Mouse (Mus musculus) testis, postnatal 10 days (tissue): ENCODE measurements around the gene Tfap2b.

Source experiments
- DNase-seq: peaks from one replicate; pipeline ENCODE4 v3.0.0; 2021; ENCODE audit warnings: low spot score

The Tfap2b gene

DNA sequence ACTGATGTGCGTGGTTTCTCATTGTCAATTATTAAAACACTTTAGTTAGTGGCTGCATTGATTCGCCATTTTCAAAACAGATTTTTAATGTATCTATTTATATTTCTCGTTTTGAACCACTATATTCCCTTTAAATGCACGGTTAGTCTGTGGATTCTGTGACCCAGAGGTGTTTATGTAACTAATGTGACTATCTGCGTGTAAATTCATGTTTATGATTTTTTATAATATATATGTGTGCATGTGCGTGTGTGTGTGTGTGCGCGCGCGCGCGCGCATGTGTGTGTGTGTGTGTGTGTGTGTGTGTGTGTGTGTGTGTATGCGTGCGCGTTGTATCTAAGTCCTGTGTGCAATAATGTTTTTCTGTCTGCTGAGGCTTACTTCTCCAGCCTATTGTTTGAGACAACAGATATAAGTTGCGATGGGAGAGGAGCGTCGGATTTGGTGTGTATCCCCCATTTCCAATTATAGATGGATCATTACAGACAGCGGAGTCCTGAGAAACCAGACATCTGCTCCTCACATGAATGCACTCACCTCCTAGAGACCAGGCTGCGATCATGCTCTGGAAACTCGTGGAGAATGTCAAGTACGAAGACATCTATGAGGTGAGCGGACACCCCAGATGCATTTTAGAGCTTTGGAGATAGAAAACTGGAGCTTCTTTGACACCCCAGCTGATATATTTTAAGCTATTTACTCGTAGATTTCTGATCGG, at the start of gene Tfap2b:
Gene Tfap2b, plus strand, starts transcription at position 274 of the 718 bp plus-strand sequence.
- no peak for DNase-seq

DNA sequence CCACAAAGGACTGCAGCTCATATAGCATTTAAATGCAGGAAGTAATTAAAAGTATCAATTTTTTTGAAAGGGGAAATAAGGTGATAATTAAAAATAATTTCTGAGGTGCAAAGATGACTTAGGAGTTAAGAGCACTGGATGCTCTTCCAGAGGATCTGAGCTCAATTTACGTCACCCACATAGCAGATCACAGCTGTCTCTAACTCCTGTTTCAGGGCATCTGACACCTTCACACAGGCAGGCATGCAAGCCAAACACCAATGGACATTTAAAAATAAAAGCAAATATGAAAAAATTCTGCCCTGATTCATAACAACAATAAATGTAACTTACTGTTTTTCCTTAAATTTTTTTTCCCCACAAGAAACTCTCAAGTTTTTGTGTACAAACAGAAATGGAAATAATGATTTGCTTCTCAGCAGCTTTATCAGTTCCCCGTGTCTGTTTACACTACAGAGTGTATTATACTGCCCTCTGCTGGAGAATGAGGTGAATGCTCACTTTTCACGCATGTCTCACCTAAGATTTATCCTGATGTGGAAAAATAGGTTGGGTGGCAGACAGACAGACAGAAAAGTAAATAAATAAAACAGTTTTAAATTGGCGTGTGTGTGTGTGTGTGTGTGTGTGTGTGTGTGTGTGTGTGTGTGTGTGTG, 29.8 kb upstream of the Tfap2b start:
- DNase-seq: no peak

DNA sequence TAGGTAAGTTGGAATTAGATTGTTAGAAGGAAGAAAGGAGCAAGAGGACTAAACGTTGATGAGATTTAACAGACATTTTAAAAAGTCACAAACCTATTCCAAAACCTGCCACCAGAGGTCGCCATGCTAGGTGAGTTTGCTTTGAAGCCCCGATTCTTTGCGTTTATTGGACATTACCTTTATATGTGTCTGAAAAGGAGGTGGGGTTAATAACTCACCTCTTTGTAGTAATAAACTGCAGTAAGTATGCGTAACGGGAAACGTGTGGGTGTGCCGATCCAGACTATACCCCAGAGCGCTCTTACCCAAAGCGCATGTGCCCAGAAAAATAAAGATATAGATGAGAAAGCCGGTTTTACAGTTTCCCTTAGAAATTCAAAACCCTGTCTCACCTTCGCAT, 3.1 kb upstream of the Tfap2b start:
- peak; percentile 73 for DNase-seq

DNA sequence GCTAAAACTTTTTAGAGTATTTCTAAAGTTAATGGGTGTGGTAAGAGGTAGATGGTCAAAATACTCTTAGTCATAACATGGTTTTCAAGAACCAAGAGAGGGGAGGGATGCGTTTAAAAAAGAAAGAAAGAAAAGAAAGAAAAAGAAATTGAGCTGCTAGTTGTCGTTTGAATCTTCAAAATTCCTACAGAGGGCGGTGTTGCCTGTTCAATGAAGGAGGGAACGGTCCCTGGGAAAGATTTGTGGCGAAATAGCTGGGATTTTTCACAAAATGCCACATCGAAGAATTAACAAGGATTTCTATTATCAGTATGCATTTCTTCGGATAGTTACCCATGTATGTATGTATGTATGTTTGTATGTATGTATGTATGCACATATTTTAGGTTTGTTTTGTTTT, 2.5 kb upstream of the Tfap2b start:
- no peak for DNase-seq

DNA sequence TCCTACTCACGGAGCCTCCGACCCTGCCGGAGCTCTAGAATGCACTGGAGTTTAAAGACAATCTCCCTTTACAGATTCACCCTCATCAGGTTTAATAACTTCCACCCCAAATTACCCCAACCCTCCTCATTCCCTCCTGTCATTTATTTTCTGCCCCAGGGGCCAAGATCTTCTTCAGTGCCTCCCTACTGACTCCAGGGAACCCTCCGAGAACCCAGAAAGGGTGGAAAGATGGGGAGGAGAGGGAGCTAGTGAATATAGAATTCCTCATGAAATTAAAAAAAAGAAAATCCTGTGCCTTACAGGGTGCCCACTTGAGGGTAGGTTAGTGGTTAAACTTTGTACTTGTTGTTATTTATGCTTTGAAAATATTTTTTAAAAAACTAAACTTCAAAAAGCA, 1.1 kb upstream of the Tfap2b start:
- no peak for DNase-seq

DNA sequence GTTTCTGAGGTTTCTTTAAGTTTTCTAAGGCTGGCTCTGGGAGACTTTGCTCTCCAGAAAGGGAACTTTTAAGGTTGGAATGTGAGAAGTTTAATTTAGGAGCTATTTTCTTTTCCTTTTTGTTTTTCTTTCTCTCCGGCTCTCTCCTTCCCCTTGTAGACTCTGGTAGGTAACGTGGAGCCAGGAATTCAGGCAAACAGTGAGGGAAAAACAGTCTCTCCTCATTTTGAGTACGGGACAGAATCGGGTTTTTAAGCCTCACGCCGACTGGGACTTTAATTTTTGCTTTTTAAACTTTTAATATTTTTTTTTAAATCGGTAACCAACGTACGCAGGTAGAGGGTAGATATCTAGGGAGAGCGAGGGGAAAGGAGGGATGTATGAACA, 638 bp downstream of the Tfap2b start:
- DNase-seq: no peak

DNA sequence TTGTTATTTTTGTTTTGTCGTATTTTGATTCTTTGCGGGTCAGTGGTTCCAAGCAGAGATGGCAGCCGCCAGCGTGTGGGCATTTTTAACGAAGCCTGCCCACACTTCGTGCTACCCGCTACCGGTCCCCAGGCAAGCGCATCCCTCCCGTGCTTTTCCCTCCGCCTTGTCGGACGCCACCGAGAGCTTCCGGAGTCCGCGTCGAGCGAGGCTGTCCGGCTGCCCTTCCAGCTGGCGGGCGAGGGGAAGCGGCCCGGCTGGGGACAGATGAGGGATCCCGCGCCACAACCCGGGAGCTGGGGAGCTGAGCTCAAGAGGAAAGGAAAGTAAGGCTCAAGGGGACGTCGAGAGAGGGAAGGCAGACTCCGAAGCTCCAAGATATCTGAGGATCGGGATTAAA, 1.1 kb downstream of the Tfap2b start:
- no peak for DNase-seq

DNA sequence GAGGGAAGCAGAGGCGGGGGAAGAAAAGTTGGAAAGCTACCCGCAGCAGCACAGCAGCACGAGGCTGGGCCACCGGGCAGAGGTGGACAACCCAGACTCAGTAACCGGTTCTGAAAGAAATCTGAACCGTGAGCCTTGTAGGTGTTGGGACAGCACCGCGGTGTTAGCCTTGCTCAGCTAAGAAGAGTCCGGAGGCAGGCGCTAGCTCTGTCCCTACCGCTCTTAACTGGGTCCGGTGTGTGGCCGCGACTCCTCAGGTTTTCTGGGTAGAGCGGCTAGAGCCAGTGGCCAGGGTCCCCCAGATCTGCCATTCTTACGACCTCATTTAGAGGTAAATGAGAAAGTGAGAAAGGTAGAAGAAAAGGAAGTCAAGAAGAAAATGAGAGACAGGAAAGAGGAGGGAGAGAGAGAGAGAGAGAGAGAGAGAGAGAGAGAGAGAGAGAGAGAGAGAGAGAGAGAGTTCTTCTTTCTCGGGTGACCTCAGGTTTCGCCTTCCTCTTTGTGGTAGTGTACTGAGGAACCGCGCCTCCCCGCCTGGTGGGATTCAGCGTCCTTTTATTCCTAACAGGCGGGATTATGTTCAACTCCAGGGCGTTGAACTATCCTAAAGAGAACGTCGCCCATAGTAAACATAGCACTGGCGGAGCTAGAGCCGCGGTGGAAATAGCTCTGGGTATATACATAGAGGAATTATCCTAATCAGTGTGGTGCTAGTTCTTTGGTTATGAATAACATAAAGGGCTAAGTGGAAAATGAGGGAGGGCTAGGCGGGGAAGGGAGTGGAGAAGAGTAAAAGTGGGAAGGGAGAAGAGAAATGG, 1.7 kb downstream of the Tfap2b start:
- no peak for DNase-seq

DNA sequence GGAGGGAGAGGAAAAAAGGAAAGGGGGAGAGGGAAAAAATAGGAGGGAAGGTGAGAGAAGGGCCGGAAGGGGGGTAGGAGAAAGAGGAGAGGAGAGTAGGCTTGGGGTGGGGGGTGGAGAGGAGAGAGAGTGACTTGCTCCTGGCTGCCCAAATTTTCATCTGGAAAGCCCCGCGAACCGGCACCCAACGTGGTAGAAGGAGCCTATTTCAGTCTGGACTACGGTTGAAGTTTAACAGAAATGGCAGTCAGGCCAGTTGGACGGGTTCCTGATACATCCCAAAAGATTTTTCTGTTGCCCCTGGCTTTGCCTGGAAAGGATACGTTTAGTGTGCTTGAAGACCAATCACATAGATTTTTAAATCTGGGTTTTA, 2.3 kb downstream of the Tfap2b start:
- DNase-seq: no peak

DNA sequence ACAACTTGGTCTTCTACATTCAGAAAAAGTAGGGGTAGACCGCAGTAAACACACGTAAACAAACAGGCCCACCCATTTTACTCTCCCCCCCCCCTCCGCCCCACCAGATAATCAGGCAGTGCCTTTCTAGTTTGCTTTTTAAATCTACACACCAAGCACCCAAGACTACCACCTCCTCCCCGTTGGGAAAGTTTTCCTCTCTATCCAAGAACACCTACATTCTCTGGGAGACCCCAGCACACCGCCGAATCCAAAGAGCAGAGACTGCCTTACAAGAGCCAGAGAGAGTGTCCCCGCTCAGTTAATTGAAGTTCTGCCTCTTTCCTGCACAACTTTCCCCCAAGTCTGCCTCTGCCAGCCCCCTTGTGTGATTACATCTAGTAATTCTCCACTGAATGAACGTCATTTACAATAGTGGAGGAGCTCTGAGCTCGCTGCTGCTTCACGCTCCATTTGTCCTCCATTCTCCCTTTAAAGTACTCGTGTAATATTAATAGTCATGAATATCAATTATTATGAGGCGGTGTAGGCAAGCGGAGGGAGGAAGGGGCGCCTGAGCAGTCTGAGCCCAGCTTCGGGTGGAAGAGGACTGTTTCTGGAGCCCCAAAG, 2.9 kb downstream of the Tfap2b start:
- no peak for DNase-seq

DNA sequence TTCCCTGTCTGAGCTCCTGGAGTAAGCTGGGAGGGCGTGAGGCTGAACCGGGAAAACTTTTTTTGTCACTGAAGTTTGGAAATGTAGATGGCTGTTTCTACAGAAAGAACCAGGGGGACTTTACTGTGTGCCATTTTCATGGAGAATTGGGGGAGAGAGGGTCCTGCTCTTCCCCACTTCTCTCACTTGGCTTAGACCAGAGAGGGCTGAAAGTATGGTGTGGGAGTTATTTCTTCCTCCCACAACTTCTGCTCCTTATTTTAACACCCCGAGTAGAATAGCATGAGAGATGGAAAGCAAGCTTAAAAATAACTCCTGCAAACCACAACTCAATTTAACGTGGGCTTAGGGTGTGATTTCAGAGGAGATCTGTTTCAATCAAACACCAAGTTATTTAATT, 4.0 kb downstream of the Tfap2b start:
- DNase-seq: no peak

DNA sequence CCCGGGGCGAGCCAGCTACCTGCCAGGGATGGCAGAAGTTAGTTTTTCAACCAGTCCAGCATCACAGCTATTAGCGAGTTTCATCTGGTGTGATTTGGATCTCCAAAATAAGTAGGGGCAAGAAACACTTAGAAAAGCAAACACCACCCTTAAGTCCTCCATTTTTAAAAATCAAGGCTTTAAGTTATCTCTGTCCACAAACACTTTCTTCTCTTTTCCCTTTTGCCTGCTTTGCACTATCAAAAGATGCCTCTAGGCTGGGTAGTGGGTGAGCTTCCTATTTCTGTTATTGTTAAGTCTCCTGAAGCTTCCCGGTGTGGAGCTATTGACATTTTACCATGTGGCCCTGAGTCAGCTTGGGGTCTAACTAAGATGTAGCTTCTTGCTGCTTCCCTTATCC, 4.5 kb downstream of the Tfap2b start:
- no peak for DNase-seq

DNA sequence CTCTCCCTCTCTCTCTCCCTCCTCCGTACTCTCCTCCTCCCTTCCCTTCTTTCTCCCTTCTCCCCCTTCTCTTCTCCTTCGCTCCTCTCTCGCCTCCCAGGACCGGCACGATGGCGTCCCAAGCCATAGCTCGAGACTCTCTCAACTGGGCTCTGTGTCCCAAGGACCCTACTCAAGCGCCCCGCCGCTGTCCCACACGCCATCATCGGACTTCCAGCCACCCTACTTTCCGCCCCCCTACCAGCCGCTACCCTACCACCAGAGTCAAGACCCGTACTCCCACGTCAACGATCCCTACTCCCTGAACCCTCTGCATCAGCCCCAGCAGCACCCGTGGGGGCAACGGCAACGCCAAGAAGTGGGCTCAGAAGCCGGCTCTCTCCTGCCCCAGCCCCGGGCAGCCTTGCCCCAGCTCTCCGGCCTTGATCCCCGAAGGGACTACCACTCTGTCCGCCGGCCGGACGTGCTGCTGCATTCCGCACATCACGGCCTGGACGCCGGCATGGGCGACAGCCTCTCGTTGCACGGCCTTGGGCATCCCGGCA, 5.2 kb downstream of the Tfap2b start:
- DNase-seq: no peak

DNA sequence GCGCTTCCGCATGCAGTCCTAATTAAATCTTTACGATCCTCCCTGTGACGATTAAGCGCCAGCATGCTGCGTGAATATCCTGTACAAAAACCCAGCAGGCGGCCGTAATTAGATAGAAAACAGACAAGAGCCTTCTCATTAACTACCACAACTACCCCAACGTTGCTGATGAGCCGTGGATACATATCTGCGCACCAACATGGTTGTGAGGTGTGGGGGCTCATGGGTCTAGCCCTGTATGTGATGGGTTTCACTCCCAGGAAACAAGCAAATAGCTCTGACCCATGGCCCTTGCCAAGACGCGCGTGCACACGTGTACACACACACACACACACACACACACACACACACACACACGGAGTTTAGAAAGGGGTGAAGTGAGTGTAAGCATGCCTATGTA, 8.7 kb downstream of the Tfap2b start:
- no peak for DNase-seq

DNA sequence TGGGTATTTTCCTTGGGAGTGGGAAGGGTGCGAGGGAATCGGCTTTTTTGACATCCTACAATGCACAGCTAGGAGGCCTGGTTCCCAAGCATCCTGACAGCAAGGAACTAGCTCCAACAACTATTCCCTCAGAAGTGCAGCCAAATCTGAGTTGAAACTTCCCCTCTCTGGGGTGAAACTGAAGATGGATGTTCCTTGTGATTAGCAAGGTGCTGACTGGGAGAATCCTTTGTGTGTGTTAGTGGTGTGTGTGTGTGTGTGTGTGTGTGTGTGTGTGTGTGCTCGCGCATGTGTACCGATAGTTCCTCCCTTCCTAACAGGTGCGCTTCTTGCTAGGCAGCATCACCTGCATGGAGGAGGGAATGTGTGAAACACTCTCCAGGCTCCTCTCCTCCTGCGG, 9.5 kb downstream of the Tfap2b start:
- DNase-seq: no peak

DNA sequence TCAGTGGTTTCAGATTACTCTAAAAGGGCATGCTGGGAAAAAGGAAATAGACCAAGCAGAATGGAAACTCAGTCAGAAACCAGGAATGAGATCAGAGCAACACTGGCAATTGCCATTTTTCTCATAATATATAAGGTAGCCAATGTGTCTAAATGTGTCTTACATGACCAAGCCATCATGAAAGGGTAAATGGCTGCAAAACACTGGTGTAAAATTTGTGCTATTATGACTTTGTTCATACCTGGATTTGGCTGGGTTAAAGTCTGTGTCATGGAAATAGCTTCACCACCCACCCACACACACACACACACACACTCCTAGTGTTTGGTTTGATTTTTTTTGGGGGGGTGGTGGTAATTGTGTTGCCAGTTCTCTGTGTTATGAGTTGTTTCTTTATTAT, 10.7 kb downstream of the Tfap2b start:
- DNase-seq: no peak

DNA sequence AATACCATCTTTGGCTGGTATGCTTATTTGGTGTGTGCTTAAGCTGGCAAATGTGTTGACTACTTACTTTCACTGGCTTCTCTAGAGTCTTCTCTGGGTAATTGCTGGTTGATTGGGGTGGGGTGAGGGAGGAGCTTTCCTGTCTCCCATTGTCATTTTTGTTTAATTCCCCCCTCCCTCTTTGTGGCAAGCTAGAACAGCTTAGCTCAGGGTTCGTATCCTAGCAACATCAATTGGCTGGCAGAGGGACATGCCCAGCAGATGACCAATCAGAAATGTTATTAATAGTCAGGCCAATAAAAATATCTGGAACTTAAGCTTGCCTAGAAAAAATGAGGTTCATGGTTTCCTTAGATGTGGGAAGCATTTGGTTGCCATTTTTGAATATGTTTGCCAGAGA, 11.8 kb downstream of the Tfap2b start:
- no peak for DNase-seq

DNA sequence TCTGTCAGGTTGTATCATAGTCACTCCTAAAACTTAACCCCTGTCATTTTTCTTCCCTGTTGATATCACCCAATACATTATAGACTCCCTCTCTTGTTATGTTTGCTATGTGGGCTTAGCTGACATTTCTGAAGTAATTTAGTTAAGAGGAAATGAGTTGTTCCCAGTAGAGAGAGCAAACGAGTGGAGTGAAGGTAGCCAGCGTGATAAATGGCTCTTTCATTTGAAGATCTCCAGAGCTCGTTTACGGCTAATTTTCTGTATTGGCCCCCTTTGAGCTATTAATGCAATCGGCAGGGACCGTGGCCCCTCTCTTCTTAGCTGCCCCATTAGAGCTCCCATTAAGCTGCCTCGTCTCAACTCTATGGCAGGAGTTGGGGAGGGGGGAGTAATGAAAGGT, 12.9 kb downstream of the Tfap2b start:
- DNase-seq: no peak

DNA sequence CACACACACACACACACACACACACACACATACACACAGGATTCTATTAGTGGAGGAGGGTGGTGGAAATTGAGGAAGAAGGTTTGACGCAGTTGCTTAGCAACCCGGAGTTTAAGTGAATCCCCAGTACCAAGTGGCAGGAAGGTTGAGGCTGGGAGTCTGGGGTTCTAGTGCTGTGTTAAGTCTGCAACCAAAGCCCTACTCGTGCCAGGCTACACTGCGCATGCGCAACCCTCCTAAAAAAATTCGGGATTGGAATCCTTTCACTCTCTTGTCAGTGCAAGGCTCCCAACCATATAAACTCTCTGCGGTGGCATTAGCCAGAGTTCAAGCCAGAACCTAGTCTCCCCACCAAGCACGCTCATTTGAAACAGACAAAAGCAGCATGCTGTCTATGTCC, 18.0 kb downstream of the Tfap2b start:
- DNase-seq: no peak

DNA sequence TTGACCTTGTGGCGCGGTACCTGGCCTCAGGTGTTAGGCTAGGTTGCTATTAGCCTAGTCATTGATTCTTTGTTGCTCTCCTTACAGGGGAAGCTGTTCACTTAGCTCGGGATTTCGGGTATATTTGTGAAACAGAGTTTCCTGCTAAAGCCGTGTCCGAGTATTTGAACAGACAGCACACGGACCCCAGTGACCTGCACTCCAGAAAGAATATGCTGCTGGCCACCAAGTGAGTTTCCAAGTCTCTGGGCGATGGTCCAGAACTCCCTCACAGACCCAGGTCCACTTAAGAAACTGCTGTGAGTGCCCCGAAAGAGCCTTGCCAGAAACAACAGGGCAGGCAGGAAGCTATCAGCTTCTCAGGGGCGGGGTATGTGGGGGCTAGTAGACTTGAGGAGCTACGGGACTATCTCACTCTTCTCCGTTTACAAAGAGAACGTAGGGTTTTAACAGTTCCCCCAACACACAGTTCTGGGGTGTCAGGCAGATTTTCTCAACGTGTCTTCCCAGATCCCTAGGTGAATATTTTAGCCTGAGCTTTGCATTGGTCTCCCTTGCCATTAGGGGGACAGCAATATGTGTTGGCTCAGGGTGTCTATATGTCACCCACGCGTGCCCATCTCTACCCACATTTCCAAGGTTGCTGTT, 22.3 kb downstream of the Tfap2b start:
- no peak for DNase-seq

DNA sequence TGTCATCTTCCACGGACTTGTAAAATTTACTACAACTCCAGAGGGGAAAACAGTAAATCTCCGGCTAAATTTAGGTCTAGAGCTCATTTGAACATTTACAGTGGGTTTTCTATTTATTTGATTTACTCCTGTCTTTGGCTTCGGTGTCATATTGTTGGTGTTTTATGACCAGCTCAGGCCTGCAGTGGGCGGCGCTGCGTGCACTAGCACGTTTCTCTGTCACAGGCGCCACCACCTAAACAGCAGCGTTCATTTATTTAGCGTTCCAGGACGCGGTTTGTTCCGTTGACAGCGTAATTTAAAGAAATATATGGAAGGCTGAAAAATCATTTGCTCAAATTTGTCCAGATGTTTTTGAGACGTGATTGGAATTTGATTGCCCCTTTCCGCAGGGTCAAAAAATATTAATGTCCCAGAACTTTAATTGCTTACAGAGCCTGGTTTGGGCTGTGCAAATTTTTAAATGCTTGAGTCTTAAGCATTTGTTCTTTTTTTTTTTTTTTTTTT, 22.9 kb downstream of the Tfap2b start:
- DNase-seq: no peak

DNA sequence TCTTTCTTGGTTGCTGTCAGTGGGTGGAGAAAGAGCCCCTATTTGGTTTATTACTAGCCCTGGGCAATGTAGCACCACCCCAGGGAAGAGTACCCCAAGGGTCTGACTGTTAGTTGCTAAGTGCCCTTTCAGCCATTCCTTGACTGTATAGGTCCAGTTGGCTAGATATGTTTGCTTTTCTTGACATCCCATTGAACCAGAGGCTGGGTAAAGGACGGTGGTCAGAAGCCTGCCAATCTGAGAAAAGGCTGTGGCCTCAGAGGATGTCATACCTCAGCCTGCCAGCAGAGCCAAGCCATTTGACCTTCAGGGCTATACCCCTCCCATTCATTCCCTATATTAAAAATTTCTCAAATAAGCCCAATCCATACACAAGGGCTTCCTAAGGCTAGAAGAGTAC, 24.0 kb downstream of the Tfap2b start:
- DNase-seq: no peak
